Mouse (Mus musculus) limb, embryonic 10.5 days (tissue): Measurements from ENCODE around the gene Acaa1a. TPM values are rescaled to one million over a fixed set of nuclear protein-coding genes. Genes with fewer than 3 reads are reported as not detected.

Experiments used
- DNase-seq: peaks from one replicate; pipeline ENCODE4 v3.0.0-alpha.2; 2017; ENCODE audit warnings: low spot score
- H3K27ac ChIP-seq: fragments of 300-500 bp; sonication (generic); 2 replicates; pipeline ENCODE4 v1.5.1; 2016; ENCODE audit warnings: mild to moderate bottlenecking
- H3K27me3 ChIP-seq: fragments of 300-500 bp; sonication (generic); 2 replicates; pipeline ENCODE4 v1.6.1; 2016; ENCODE audit warnings: low read depth, mild to moderate bottlenecking; ENCODE audit not compliant: poor library complexity, severe bottlenecking
- H3K36me3 ChIP-seq: fragments of 300-500 bp; sonication (generic); 2 replicates; pipeline ENCODE4 v1.6.1; 2016; ENCODE audit warnings: mild to moderate bottlenecking, moderate library complexity
- H3K4me1 ChIP-seq: fragments of 300-500 bp; sonication (generic); 2 replicates; pipeline ENCODE4 v1.6.1; 2016
- H3K4me3 ChIP-seq: fragments of 300-500 bp; sonication (generic); 2 replicates; pipeline ENCODE4 v1.5.1; 2016; ENCODE audit warnings: mild to moderate bottlenecking, moderate library complexity
- H3K9me3 ChIP-seq: fragments of 300-500 bp; sonication (generic); replicated peaks from 2 replicates; pipeline ENCODE4 v1.6.1; 2016; ENCODE audit warnings: mild to moderate bottlenecking
- WGBS: fragments of 180-500 bp; shearing (Covaris S2); methylation state at CpG from one replicate; pipeline ENCODE4 v1.1.7; 2016; 5-methylcytosine and 5-hydroxymethylcytosine counted together
- polyA plus RNA-seq: library from polyadenylated mRNA; unstranded; fragments of >200 nt; fragmentation: Nextera tagmentation; extraction: Ambion mirVana; gene quantifications from 2 replicates; pipeline ENCODE4 v1.2.1, GENCODE M21; 2016

Gene Acaa1a
- 71.6 and 78.2 TPM in 2 replicates for polyA plus RNA-seq

DNA sequence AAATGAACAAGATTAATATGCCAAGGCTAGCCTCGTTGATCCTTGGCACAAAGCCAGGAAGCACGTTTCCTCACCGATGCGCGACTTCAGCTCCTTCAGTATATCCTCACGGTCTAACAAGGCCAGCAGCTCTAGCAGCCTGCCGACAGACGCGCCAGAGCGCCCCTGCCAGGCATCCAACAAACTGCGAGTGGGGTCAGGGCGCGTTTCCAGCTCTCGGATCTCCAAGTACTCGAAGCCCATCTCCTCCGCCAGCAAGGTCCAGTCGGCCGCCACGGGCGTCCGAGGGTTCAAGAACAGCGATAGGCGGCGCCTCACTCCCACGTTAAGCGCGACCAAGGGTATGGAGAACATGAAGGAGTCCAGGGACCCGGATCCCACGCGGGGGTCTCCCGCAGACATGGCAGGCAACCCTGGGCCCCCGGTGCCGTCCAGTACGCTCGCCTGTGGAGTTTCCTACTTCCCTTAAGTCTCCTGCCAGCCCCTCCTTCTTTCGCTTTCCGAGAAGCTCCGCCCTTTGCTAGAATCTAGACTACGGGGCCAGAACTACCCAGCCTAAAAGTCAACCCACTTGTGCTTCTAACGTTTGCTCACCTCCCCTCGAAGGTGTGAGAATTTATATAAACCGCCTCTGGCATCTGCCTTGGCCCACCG, at the start of gene Acaa1a:
Gene Acaa1a, plus strand, starts transcription at position 119 of the 654 bp plus-strand sequence.
- 2% methylated on average over 43 of the region's 43 CpGs for WGBS
- Histone ChIP-seq H3K27me3 (peaks cover 13% of the 10 kb centered on the region), H3K27ac (peak within 1 kb of the TSS; percentile 89)

DNA sequence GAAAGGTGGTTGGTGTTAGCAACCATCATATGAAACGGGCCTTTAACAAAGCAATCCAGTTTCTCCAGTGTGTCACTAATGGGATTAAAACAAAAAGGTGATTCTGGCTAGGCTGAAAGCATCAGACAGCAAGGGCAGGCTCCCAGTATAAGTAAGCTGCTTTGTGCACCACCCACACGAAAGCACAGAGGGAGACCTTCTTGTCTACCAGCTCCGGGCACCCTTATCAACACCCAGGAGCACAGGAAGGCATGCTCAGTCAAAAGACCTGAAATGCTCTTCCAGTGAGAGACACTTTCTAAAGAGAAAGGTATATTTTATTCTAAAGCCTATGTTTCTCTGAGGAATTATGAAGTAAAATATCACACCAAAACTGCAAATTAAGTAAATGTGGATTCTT, 48.7 kb upstream of the Acaa1a start:
- DNase-seq = no peak
- Histone ChIP-seq H3K4me1 (no peaks in the 10 kb centered on the region), H3K9me3 (no peaks in the 10 kb centered on the region), H3K36me3 (peaks cover 21% of the 10 kb centered on the region), H3K4me3 (no peak overlapping the region), H3K27me3 (no peaks in the 10 kb centered on the region), H3K27ac (no peak overlapping the region)
- WGBS = 97% methylated on average over 3 of the region's 3 CpGs

More for the DNA sequence above, at the start of gene Acaa1a:
- H3K36me3 ChIP-seq = peaks cover 21% of the 10 kb centered on the region
- no peaks in the 10 kb centered on the region for H3K9me3 ChIP-seq
- peak within 1 kb of the TSS; percentile 78 for H3K4me3 ChIP-seq
- peak; percentile 69 for DNase-seq
- H3K4me1 ChIP-seq = peaks cover 31% of the 10 kb centered on the region

GRCm38 (mm10) chr9:119297696-119298095, 41.8 kb upstream of the Acaa1a start:
- Histone ChIP-seq H3K4me3 (no peak overlapping the region), H3K36me3 (peaks cover 23% of the 10 kb centered on the region), H3K9me3 (no peaks in the 10 kb centered on the region), H3K27ac (no peak overlapping the region), H3K4me1 (no peaks in the 10 kb centered on the region), H3K27me3 (no peaks in the 10 kb centered on the region)
- 95% methylated on average over 6 of the region's 6 CpGs for WGBS
- DNase-seq = no peak

DNA sequence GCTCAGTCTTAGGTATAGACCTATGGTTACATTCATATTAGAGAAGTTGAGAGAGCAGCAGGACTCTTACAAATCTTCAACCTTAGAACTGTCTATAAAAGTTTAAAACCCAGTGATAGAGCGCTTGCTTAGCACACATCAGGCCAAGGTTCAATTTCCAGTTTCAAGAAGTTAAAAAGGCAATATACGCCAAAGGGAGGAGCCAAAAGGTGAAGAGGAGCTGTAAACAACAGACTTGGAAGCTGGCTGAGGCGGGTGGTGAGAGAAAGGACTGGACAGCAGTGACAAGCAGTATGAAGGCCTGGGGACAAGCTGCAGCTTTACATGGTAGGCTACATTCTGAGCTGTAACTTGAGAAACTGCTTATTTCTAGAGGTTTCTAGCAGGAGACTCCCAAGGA, 40.9 kb upstream of the Acaa1a start:
- H3K9me3 ChIP-seq = no peaks in the 10 kb centered on the region
- H3K27ac ChIP-seq = no peak overlapping the region
- no peak for DNase-seq
- no peak overlapping the region for H3K4me3 ChIP-seq
- H3K36me3 ChIP-seq = peaks cover 21% of the 10 kb centered on the region
- 86% methylated on average over 3 of the region's 3 CpGs for WGBS
- no peaks in the 10 kb centered on the region for H3K27me3 ChIP-seq
- no peaks in the 10 kb centered on the region for H3K4me1 ChIP-seq

GRCm38 (mm10) chr9:119305863-119306262, 33.6 kb upstream of the Acaa1a start:
- Histone ChIP-seq H3K9me3 (no peaks in the 10 kb centered on the region), H3K4me1 (no peaks in the 10 kb centered on the region), H3K4me3 (no peak overlapping the region), H3K27ac (no peak overlapping the region), H3K27me3 (no peaks in the 10 kb centered on the region), H3K36me3 (peaks cover 23% of the 10 kb centered on the region)
- no peak for DNase-seq
- 96% methylated on average over 7 of the region's 7 CpGs for WGBS

- Histone ChIP-seq H3K27ac (no peak overlapping the region), H3K4me3 (no peak overlapping the region), H3K9me3 (no peaks in the 10 kb centered on the region), H3K4me1 (no peaks in the 10 kb centered on the region), H3K27me3 (no peaks in the 10 kb centered on the region), H3K36me3 (0 out of 2 replicates have a peak, but pooled peaks cover 2% of the 10 kb centered on the region)
- no peak for DNase-seq
- whole genome bisulfite sequencing = 91% methylated on average over 1 of the region's 1 CpGs
Measured at GRCm38 (mm10) chr9:119309067-119309466, 30.4 kb upstream of the Acaa1a start.

- H3K27me3 ChIP-seq = no peaks in the 10 kb centered on the region
- no peak overlapping the region for H3K27ac ChIP-seq
- H3K4me3 ChIP-seq = no peak overlapping the region
- 0 out of 2 replicates have a peak, but pooled peaks cover under 1% of the 10 kb centered on the region for H3K36me3 ChIP-seq
- WGBS = 94% methylated on average over 10 of the region's 10 CpGs
- H3K4me1 ChIP-seq = no peaks in the 10 kb centered on the region
- DNase-seq = no peak
- H3K9me3 ChIP-seq = no peaks in the 10 kb centered on the region
Measured at GRCm38 (mm10) chr9:119313096-119313495, 26.4 kb upstream of the Acaa1a start.

DNA sequence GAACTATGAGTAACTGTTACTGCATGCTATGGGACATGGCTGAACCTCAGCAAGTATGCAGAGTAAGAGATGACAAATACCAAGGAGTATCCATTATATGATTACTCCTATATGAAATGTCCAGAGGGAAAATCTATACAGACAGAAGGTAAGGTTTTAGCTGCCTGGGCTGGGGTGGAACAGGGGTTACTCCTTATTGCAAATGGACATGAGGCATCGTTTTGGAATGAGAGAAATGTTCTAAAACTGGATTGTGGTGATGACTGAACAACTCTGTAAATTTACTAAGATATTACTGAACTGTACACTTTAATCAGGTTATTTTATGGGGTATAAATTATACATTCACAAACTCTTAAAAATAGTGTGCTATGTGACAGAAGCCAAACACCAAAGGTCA, 20.6 kb upstream of the Acaa1a start:
- H3K4me3 ChIP-seq = no peak overlapping the region
- 91% methylated on average over 1 of the region's 1 CpGs for WGBS
- no peak for DNase-seq
- no peak overlapping the region for H3K27ac ChIP-seq
- no peaks in the 10 kb centered on the region for H3K9me3 ChIP-seq
- H3K4me1 ChIP-seq = peaks cover 19% of the 10 kb centered on the region
- no peaks in the 10 kb centered on the region for H3K27me3 ChIP-seq
- peaks cover 6% of the 10 kb centered on the region; the same call in 1 of the 2 replicates for H3K36me3 ChIP-seq

DNA sequence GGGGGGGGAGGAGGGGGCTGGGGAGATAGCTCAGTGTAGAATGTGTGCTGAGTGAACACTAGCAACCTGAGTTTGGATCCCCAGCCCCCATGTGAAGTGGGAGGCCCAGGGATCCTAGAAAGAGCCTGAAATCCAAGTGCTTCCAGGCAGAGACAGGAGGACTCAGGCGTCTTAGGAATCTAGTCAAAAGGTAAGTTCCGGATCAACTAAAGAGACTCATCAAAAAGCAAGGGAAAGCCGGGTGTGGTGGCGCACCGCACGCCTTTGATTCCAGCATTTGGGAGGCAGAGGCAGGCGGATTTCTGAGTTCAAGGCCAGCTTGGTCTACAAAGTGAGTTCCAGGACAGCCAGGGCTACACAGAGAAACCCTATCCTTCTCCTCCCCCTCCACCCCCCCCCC, 19.0 kb upstream of the Acaa1a start:
- peaks cover 6% of the 10 kb centered on the region; the same call in 1 of the 2 replicates for H3K36me3 ChIP-seq
- 88% methylated on average over 7 of the region's 7 CpGs for WGBS
- no peaks in the 10 kb centered on the region for H3K27me3 ChIP-seq
- H3K4me1 ChIP-seq = peaks cover 19% of the 10 kb centered on the region
- H3K27ac ChIP-seq = no peak overlapping the region
- DNase-seq = no peak
- H3K4me3 ChIP-seq = peak overlapping the region; percentile 81; the same call in 1 of the 2 replicates
- no peaks in the 10 kb centered on the region for H3K9me3 ChIP-seq

GRCm38 (mm10) chr9:119320946-119321345, 18.5 kb upstream of the Acaa1a start:
- Histone ChIP-seq H3K4me3 (peak overlapping the region; percentile 81), H3K9me3 (no peaks in the 10 kb centered on the region), H3K27ac (peak overlapping the region; percentile 25; the same call in 1 of the 2 replicates), H3K27me3 (no peaks in the 10 kb centered on the region), H3K36me3 (peaks cover 6% of the 10 kb centered on the region; the same call in 1 of the 2 replicates), H3K4me1 (peaks cover 19% of the 10 kb centered on the region)
- 15% methylated on average over 7 of the region's 7 CpGs for WGBS
- no peak for DNase-seq

- peaks cover 19% of the 10 kb centered on the region for H3K4me1 ChIP-seq
- DNase-seq = peak; percentile 68
- WGBS = under 1% methylated on average over 59 of the region's 59 CpGs
- H3K36me3 ChIP-seq = peaks cover 6% of the 10 kb centered on the region; the same call in 1 of the 2 replicates
- H3K9me3 ChIP-seq = no peaks in the 10 kb centered on the region
- no peaks in the 10 kb centered on the region for H3K27me3 ChIP-seq
- peak overlapping the region; percentile 99 for H3K27ac ChIP-seq
- peak overlapping the region; percentile 81 for H3K4me3 ChIP-seq
Measured at GRCm38 (mm10) chr9:119321392-119322229, 17.9 kb upstream of the Acaa1a start.

DNA sequence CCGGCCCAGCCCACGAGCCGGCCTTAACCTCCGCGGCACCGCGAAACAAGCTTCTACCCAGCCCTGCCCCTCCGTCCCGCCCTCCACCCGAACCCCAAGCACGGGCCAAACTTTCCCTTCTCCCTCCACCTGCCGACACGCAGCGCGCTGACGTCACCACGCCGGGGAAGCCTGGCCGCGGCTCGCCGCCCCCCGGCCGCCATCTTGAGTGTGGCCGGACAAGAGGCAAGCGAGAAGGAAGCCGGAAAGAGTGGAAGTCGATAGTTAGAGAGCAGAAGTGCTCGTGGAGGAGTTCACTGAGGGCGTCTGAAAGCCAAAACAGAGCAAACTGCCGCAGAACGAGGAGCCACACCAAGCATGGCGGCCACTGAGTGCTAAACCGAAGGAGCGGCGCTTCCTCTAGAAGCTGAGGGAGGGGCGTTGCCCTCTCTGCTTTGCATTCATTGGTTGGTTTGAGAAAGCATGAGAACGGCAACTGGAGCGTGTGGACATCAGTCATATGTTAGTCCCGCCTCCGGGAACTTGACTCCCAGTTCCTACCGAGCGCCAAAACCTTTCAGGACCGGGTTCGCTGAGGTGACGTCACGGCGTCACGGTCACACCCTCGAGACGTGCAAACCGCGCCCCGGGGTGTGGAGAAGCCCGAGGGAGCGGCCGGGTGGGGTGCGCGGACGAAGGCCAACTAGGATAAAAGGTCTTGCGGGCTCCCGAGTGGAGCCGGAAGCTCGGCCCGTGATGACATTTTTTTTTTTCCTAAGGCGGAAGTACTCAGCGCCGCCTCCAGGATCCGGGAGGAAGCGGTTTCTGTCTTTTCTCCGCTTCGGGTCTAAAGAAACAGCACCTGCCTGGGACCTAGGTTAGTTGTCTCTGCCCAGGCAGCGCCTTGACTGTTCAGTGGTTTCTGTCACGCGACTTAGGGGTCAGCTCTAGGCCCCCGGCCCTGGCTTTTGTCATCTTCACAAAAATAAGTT, 16.9 kb upstream of the Acaa1a start, which contains the start of gene Oxsr1:
Gene Oxsr1, minus strand, starts transcription at position 139 of the 971 bp plus-strand sequence.
- H3K4me3 ChIP-seq = peak within 1 kb of the TSS; percentile 81
- DNase-seq = peak; percentile 99
- WGBS = under 1% methylated on average over 76 of the region's 76 CpGs
- H3K27ac ChIP-seq = peak within 1 kb of the TSS; percentile 99
- H3K9me3 ChIP-seq = no peaks in the 10 kb centered on the region
- H3K4me1 ChIP-seq = peaks cover 19% of the 10 kb centered on the region
- H3K27me3 ChIP-seq = no peaks in the 10 kb centered on the region
- H3K36me3 ChIP-seq = peaks cover 6% of the 10 kb centered on the region; the same call in 1 of the 2 replicates
